Mouse (Mus musculus): ENCODE data around the gene Epb41l3.
A peak's percentile ranks its signal among the peaks of the same experiment; 100 is the strongest.
"Not testable (repeated sequence)": the region's sequence is repeated elsewhere in the genome, so short reads cannot be mapped to it uniquely, and the experiment has no call there.

Epb41l3 gene

GRCm38 (mm10) chr17:69109216-69109615 lies 33.7 kb downstream of the Epb41l3 start:
- no peak for DNase-seq (ENCODE audit: low spot score)

GRCm38 (mm10) chr17:69112232-69112631 lies 36.7 kb downstream of the Epb41l3 start:
- DNase-seq (ENCODE audit: low spot score): no peak

- no peak for DNase-seq (ENCODE audit: low spot score)
Observed at GRCm38 (mm10) chr17:69119183-69119582, 43.7 kb downstream of the Epb41l3 start.

GRCm38 (mm10) chr17:69120533-69121358 lies 45.3 kb downstream of the Epb41l3 start:
- DNase-seq (ENCODE audit: low spot score): no peak

GRCm38 (mm10) chr17:69122403-69122802 lies 46.9 kb downstream of the Epb41l3 start:
- DNase-seq (ENCODE audit: low spot score): not testable (repeated sequence)

- DNase-seq (ENCODE audit: low spot score): no peak
Observed at GRCm38 (mm10) chr17:69127436-69127835, 52.0 kb downstream of the Epb41l3 start.

- no peak for DNase-seq (ENCODE audit: low spot score)
Observed at GRCm38 (mm10) chr17:69127981-69128380, 52.5 kb downstream of the Epb41l3 start.

- no peak for DNase-seq (ENCODE audit: low spot score)
Observed at GRCm38 (mm10) chr17:69129434-69129833, 54.0 kb downstream of the Epb41l3 start.

- no peak for DNase-seq (ENCODE audit: low spot score)
Observed at GRCm38 (mm10) chr17:69143017-69143416, 67.5 kb downstream of the Epb41l3 start.

GRCm38 (mm10) chr17:69150826-69151225 lies 75.3 kb downstream of the Epb41l3 start:
- no peak for DNase-seq (ENCODE audit: low spot score)

GRCm38 (mm10) chr17:69151281-69151680 lies 75.8 kb downstream of the Epb41l3 start:
- DNase-seq (ENCODE audit: low spot score): no peak

- DNase-seq (ENCODE audit: low spot score): no peak
Observed at GRCm38 (mm10) chr17:69155034-69155433, 79.6 kb downstream of the Epb41l3 start.

- DNase-seq (ENCODE audit: low spot score): peak; percentile 48
Observed at GRCm38 (mm10) chr17:69156522-69157100, 81.1 kb downstream of the Epb41l3 start.

- peak; percentile 15 for DNase-seq (ENCODE audit: low spot score)
Observed at GRCm38 (mm10) chr17:69157101-69157808, 81.8 kb downstream of the Epb41l3 start.

- no peak for DNase-seq (ENCODE audit: low spot score)
Observed at GRCm38 (mm10) chr17:69157809-69158185, 82.3 kb downstream of the Epb41l3 start.

GRCm38 (mm10) chr17:69158690-69159089 lies 83.2 kb downstream of the Epb41l3 start:
- no peak for DNase-seq (ENCODE audit: low spot score)

GRCm38 (mm10) chr17:69162731-69163130 lies 87.2 kb downstream of the Epb41l3 start:
- no peak for DNase-seq (ENCODE audit: low spot score)

GRCm38 (mm10) chr17:69176949-69177501 lies 101.5 kb downstream of the Epb41l3 start:
- no peak for DNase-seq (ENCODE audit: low spot score)

GRCm38 (mm10) chr17:69177954-69178353 lies 102.5 kb downstream of the Epb41l3 start:
- no peak for DNase-seq (ENCODE audit: low spot score)

GRCm38 (mm10) chr17:69180905-69181559 lies 105.5 kb downstream of the Epb41l3 start:
- no peak for DNase-seq (ENCODE audit: low spot score)

- no peak for DNase-seq (ENCODE audit: low spot score)
Observed at GRCm38 (mm10) chr17:69181560-69182316, 106.3 kb downstream of the Epb41l3 start.

Measured in urinary bladder, postnatal 25 days (tissue).